Mouse (Mus musculus) lung, postnatal 0 days (tissue): Measurements from ENCODE around the gene Tunar. TPM values are rescaled to one million over a fixed set of nuclear protein-coding genes. Genes with fewer than 3 reads are reported as not detected.

Experiments
- ATAC-seq: fragments of 200-750 bp; cut with Nextera tagmentation; 2 replicates; pipeline ENCODE4 v1.8.0; 2017; ENCODE audit warnings: moderate library complexity
- DNase-seq: peaks from one replicate; pipeline ENCODE4 v3.0.0-alpha.2; 2016; ENCODE audit warnings: low spot score
- H3K27ac ChIP-seq: fragments of 300-500 bp; sonication (generic); 2 replicates; pipeline ENCODE4 v1.5.1; 2014; ENCODE audit warnings: antibody characterized with exemption, mild to moderate bottlenecking, low read length, mixed read lengths
- H3K27me3 ChIP-seq: fragments of 300-500 bp; sonication (generic); replicated peaks from 2 replicates; pipeline ENCODE4 v1.6.1; 2014; ENCODE audit warnings: low read length, mixed read lengths; ENCODE audit not compliant: insufficient read depth
- H3K36me3 ChIP-seq: fragments of 300-500 bp; sonication (generic); 2 replicates; pipeline ENCODE4 v1.6.1; 2014; ENCODE audit warnings: low read length, mixed read lengths; ENCODE audit not compliant: insufficient read depth
- H3K4me1 ChIP-seq: fragments of 300-500 bp; sonication (generic); 2 replicates; pipeline ENCODE4 v1.6.1; 2014; ENCODE audit warnings: antibody characterized with exemption, low read depth, low read length, mixed read lengths; ENCODE audit not compliant: insufficient read depth
- H3K4me2 ChIP-seq: fragments of 300-500 bp; sonication (generic); replicated peaks from 2 replicates; pipeline ENCODE4 v1.6.1; 2014; ENCODE audit warnings: low read depth, mild to moderate bottlenecking, low read length, moderate library complexity, mixed read lengths
- H3K4me3 ChIP-seq: fragments of 300-500 bp; sonication (generic); 2 replicates; pipeline ENCODE4 v1.5.1; 2014; ENCODE audit warnings: low read depth, low read length
- H3K9ac ChIP-seq: fragments of 300-500 bp; sonication (generic); replicated peaks from 2 replicates; pipeline ENCODE4 v1.6.1; 2014; ENCODE audit warnings: low read depth, mild to moderate bottlenecking
- H3K9me3 ChIP-seq: fragments of 300-500 bp; sonication (generic); 2 replicates; pipeline ENCODE4 v1.6.1; 2016; ENCODE audit warnings: low read length, mixed read lengths
- CTCF ChIP-seq: IDR thresholded peaks from 2 replicates; pipeline ENCODE4 v1.5.1; 2016; ENCODE audit warnings: antibody characterized with exemption, mild to moderate bottlenecking
- EP300 ChIP-seq: IDR thresholded peaks from 2 replicates; pipeline ENCODE4 v1.6.1; 2016; ENCODE audit warnings: antibody characterized with exemption, mild to moderate bottlenecking, control low read depth
- WGBS: fragments of 180-500 bp; shearing (Covaris S2); extraction: QIAGEN DNeasy Blood & Tissue Kit; methylation state at CpG from one replicate; pipeline ENCODE4 v1.1.7; 2014; 5-methylcytosine and 5-hydroxymethylcytosine counted together
- polyA plus RNA-seq: library from polyadenylated mRNA; unstranded; fragments of >200 nt; fragmentation: Nextera tagmentation; extraction: Ambion mirVana; gene quantifications from 2 replicates; pipeline ENCODE4 v1.2.1, GENCODE M21; 2015

Gene Tunar
- polyA plus RNA-seq, 1 experiment from 2014 or later: not detected

GRCm38 (mm10) chr12:105382733-105383132 lies 49.1 kb downstream of the Tunar start:
- TF ChIP-seq CTCF: no peak
- TF ChIP-seq EP300: no peak
- DNase-seq (no peak), ATAC-seq (no peak)
- H3K27ac ChIP-seq: no peak overlapping the region
- no peaks in the 10 kb centered on the region for H3K9me3 ChIP-seq
- WGBS: 51% methylated on average over 7 of the region's 7 CpGs
- H3K4me2 ChIP-seq: no peak overlapping the region
- no peaks in the 10 kb centered on the region for H3K4me1 ChIP-seq
- no peak overlapping the region for H3K9ac ChIP-seq
- no peak overlapping the region for H3K4me3 ChIP-seq
- H3K27me3 ChIP-seq: no peaks in the 10 kb centered on the region
- no peaks in the 10 kb centered on the region for H3K36me3 ChIP-seq

GRCm38 (mm10) chr12:105394671-105395070 lies 61.0 kb downstream of the Tunar start:
- 53% methylated on average over 7 of the region's 7 CpGs for WGBS
- DNase-seq: no peak
- Histone ChIP-seq H3K9me3 (no peaks in the 10 kb centered on the region), H3K4me2 (no peak overlapping the region), H3K4me1 (no peaks in the 10 kb centered on the region), H3K36me3 (no peaks in the 10 kb centered on the region), H3K9ac (no peak overlapping the region), H3K4me3 (no peak overlapping the region), H3K27ac (no peak overlapping the region), H3K27me3 (no peaks in the 10 kb centered on the region)
- TF ChIP-seq EP300 (no peak), CTCF (no peak)
- no peak for ATAC-seq

GRCm38 (mm10) chr12:105398172-105398571 lies 64.5 kb downstream of the Tunar start:
- Histone ChIP-seq H3K9ac (no peak overlapping the region), H3K4me1 (no peaks in the 10 kb centered on the region), H3K9me3 (no peaks in the 10 kb centered on the region), H3K27me3 (no peaks in the 10 kb centered on the region), H3K27ac (no peak overlapping the region), H3K4me3 (no peak overlapping the region), H3K4me2 (no peak overlapping the region), H3K36me3 (no peaks in the 10 kb centered on the region)
- DNase-seq (no peak), ATAC-seq (no peak)
- 39% methylated on average over 4 of the region's 5 CpGs for WGBS
- TF ChIP-seq EP300 (no peak), CTCF (no peak)

- 82% methylated on average over 5 of the region's 5 CpGs for WGBS
- Histone ChIP-seq H3K9ac (no peak overlapping the region), H3K4me3 (no peak overlapping the region), H3K9me3 (no peaks in the 10 kb centered on the region), H3K27ac (no peak overlapping the region), H3K4me2 (no peak overlapping the region), H3K36me3 (no peaks in the 10 kb centered on the region), H3K27me3 (no peaks in the 10 kb centered on the region), H3K4me1 (no peaks in the 10 kb centered on the region)
- no peak for DNase-seq
- ATAC-seq: no peak
- TF ChIP-seq EP300: no peak
- TF ChIP-seq CTCF: no peak
These were observed 70.1 kb downstream of the Tunar start for GRCm38 (mm10) chr12:105403742-105404141.

GRCm38 (mm10) chr12:105406008-105406407 lies 72.3 kb downstream of the Tunar start:
- no peaks in the 10 kb centered on the region for H3K4me1 ChIP-seq
- H3K9me3 ChIP-seq: no peaks in the 10 kb centered on the region
- ATAC-seq: no peak
- H3K4me2 ChIP-seq: no peak overlapping the region
- H3K4me3 ChIP-seq: no peak overlapping the region
- H3K27ac ChIP-seq: no peak overlapping the region
- H3K36me3 ChIP-seq: no peaks in the 10 kb centered on the region
- TF ChIP-seq EP300: no peak
- TF ChIP-seq CTCF: no peak
- WGBS: 51% methylated on average over 6 of the region's 6 CpGs
- H3K9ac ChIP-seq: no peak overlapping the region
- no peak for DNase-seq
- H3K27me3 ChIP-seq: no peaks in the 10 kb centered on the region

- no peaks in the 10 kb centered on the region for H3K4me1 ChIP-seq
- 86% methylated on average over 8 of the region's 8 CpGs for WGBS
- no peak overlapping the region for H3K4me3 ChIP-seq
- H3K9ac ChIP-seq: no peak overlapping the region
- H3K4me2 ChIP-seq: no peak overlapping the region
- H3K27me3 ChIP-seq: no peaks in the 10 kb centered on the region
- ATAC-seq (no peak), DNase-seq (no peak)
- no peaks in the 10 kb centered on the region for H3K36me3 ChIP-seq
- no peak overlapping the region for H3K27ac ChIP-seq
- no peak for TF ChIP-seq CTCF
- TF ChIP-seq EP300: no peak
- no peaks in the 10 kb centered on the region for H3K9me3 ChIP-seq
These were observed 80.2 kb downstream of the Tunar start for GRCm38 (mm10) chr12:105413909-105414308.

GRCm38 (mm10) chr12:105420476-105420875 lies 86.8 kb downstream of the Tunar start:
- no peak for ATAC-seq
- no peak overlapping the region for H3K4me2 ChIP-seq
- no peaks in the 10 kb centered on the region for H3K36me3 ChIP-seq
- H3K9me3 ChIP-seq: no peaks in the 10 kb centered on the region
- H3K4me3 ChIP-seq: no peak overlapping the region
- no peaks in the 10 kb centered on the region for H3K4me1 ChIP-seq
- no peak for TF ChIP-seq EP300
- TF ChIP-seq CTCF: no peak
- no peak overlapping the region for H3K27ac ChIP-seq
- H3K9ac ChIP-seq: no peak overlapping the region
- WGBS: 21% methylated on average over 6 of the region's 6 CpGs
- DNase-seq: no peak
- no peaks in the 10 kb centered on the region for H3K27me3 ChIP-seq
